Mouse (Mus musculus) urinary bladder, postnatal 0 days (tissue): ENCODE measurements around the gene Zgpat. TPM values are rescaled to one million over a fixed set of nuclear protein-coding genes. Genes with fewer than 3 reads are reported as not detected.

Experiments
- polyA plus RNA-seq: library from polyadenylated mRNA; unstranded; fragments of >200 nt; fragmentation: Nextera tagmentation; extraction: Ambion mirVana; gene quantifications from 2 replicates; pipeline ENCODE4 v1.2.1, GENCODE M21; 2015

The Zgpat gene
- 17.2 and 20.0 TPM in 2 replicates for polyA plus RNA-seq

DNA sequence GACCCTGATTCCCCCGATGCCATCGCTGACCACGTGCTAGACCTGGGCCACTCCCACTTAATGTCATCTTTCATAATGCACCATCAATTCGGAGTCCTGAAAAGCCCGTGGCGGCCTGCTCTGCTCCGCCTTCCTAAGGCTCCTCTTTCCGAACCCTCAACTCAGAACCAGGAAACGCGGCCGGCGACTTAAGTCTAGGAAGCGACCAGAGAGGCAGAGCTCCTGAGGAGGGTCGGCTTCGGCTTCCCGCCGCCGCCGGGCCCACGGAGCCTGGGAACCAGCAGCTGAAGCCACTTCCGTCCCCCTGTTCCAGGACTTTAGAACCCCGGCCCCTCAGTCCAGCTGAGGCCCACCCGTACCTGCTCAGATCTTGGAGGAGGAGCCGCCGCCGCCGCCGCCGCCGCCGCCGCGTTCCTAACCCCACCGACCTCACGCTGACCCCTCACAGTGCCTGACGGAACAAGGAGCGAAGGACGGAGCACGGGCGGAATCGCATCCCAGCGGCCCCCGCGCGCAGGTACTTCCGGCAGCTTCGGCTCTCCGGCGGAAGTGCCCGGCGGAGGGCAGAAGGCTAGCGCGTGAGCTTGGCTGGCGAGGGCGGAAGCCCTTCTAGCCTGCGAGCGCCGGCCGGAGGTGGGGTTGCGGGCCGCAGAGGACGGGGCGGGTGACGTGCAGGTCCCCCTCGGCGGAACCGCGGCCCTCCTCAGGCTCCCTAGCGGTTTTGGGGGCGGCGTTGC is at the start of gene Zgpat, which contains the start of gene Arfrp1:
Gene Zgpat, plus strand, starts transcription at position 69 of the 737 bp plus-strand sequence.
Gene Arfrp1, minus strand, starts transcription at position 545 of the 737 bp plus-strand sequence.

DNA sequence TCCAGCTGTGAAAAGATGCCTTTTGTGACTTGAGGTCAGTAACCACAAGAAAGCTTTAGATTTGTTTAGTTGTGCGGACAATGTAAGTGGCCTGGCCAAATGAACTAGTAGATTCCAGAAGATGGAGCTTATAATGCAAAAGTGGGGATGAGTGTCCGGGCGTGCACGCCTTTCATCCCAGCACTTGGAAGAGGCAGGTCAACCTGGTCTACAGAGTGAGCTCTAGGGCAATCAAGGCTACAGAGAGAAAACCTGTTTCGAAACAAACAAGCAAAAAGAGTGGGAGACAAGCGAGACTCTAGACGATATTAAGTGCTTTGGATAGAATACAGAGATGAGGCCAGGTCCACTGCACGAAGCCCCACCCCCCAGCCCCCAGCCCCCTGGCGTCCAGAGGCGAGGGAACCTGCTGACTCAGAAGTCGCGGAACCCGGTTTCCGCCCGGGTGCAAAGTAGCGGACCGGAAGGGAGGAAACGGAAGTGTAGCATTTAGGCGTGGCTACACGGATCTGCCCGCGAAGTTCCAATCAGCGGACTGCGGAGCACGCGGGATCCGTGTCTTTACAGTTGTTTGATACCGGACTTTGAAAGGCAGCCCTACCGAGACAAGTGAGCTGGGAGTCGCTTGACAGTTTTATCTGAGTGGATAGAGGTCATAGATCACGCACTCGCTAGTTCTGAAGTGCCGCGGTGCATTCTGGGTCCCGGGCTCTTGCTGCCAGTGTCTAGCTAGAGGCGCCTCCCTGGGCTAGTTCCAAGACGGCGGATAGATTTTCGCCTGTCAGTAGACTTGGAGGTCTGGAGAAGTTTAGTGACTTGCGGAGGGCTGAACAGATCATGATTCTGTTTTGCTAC is 45.3 kb upstream of the Zgpat start, which contains the start of gene Rtel1:
Gene Rtel1, plus strand, starts transcription at position 492 of the 855 bp plus-strand sequence.

DNA sequence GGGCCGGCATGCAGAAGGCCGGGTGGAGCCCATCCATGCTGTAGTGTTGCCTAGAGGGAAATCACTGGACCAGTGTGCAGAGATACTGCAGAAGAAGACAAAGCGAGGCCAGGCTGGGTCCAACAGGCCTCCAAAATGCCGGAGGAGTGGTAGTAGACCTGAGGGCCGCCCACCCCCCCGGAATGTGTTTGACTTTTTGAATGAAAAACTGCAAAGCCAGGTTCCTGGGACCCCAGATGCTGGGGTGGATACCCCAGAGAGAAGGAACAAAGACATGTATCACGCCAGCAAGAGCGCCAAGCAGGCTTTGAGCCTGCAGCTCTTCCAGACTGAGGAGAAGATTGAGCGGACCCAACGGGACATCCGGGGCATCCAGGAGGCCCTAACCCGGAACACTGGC is 15.1 kb downstream of the Zgpat start, which contains the start of gene Lime1:
Gene Lime1, plus strand, starts transcription at position 301 of the 400 bp plus-strand sequence.

Other genes starting within 250 kb of the Zgpat start
- not detected in 2 replicates for gene Kcnq2, start 229.6 kb upstream of the Zgpat start, polyA plus RNA-seq
- gene Eef1a2, start 207.9 kb upstream of the Zgpat start, polyA plus RNA-seq = not detected in 2 replicates
- 150 and 173 TPM in 2 replicates for gene Ppdpf, start 177.7 kb upstream of the Zgpat start, polyA plus RNA-seq
- gene Ptk6, start 162.1 kb upstream of the Zgpat start, polyA plus RNA-seq = not detected in 2 replicates
- 0.07 and 0.10 TPM in 2 replicates for gene Srms, start 151.7 kb upstream of the Zgpat start, polyA plus RNA-seq
- gene Fndc11, start 144.9 kb upstream of the Zgpat start, polyA plus RNA-seq = 0.13 TPM in 1 of 2 replicates, not detected in the other
- gene Helz2, start 122.9 kb upstream of the Zgpat start, polyA plus RNA-seq = 0.99 and 1.0 TPM in 2 replicates
- gene Gmeb2, start 76.9 kb upstream of the Zgpat start, polyA plus RNA-seq = 5.9 and 6.1 TPM in 2 replicates
- 0.92 and 1.1 TPM in 2 replicates for gene Stmn3, start 50.4 kb upstream of the Zgpat start, polyA plus RNA-seq
- gene Rtel1, start 45.2 kb upstream of the Zgpat start, polyA plus RNA-seq = 12.9 and 14.1 TPM in 2 replicates
- 34.8 and 36.7 TPM in 2 replicates for gene Arfrp1, start 476 bp downstream of the Zgpat start, polyA plus RNA-seq
- 6.0 and 8.3 TPM in 2 replicates for gene Lime1, start 15.2 kb downstream of the Zgpat start, polyA plus RNA-seq
- 3.0 and 3.7 TPM in 2 replicates for gene Zbtb46, start 94.5 kb downstream of the Zgpat start, polyA plus RNA-seq
- not detected in 2 replicates for gene Abhd16b, start 128.3 kb downstream of the Zgpat start, polyA plus RNA-seq
- gene Tpd52l2, start 132.2 kb downstream of the Zgpat start, polyA plus RNA-seq = 129 and 134 TPM in 2 replicates
- gene Dnajc5, start 155.6 kb downstream of the Zgpat start, polyA plus RNA-seq = 52.2 and 55.0 TPM in 2 replicates
- 58.0 and 61.9 TPM in 2 replicates for gene Uckl1, start 220.0 kb downstream of the Zgpat start, polyA plus RNA-seq
- 29.1 and 32.2 TPM in 2 replicates for gene Prpf6, start 226.9 kb downstream of the Zgpat start, polyA plus RNA-seq
- gene Zfp512b, start 227.9 kb downstream of the Zgpat start, polyA plus RNA-seq = 24.2 and 27.2 TPM in 2 replicates
- 8.9 and 10.9 TPM in 2 replicates for gene Samd10, start 234.3 kb downstream of the Zgpat start, polyA plus RNA-seq